Mouse (Mus musculus) induced T-regulatory cell, adult 2 months (primary cell): ENCODE measurements at regions not wholly inside any gene's neighbourhood (a gene's known extent, or its start where the extent isn't known, plus 50 kb on each side); places are given as distances from the start of the nearest gene placed in this dataset.

Source experiments
- DNase-seq: peaks from one replicate; pipeline ENCODE4 v3.0.0-alpha.2; 2012; ENCODE audit warnings: low read depth

DNA sequence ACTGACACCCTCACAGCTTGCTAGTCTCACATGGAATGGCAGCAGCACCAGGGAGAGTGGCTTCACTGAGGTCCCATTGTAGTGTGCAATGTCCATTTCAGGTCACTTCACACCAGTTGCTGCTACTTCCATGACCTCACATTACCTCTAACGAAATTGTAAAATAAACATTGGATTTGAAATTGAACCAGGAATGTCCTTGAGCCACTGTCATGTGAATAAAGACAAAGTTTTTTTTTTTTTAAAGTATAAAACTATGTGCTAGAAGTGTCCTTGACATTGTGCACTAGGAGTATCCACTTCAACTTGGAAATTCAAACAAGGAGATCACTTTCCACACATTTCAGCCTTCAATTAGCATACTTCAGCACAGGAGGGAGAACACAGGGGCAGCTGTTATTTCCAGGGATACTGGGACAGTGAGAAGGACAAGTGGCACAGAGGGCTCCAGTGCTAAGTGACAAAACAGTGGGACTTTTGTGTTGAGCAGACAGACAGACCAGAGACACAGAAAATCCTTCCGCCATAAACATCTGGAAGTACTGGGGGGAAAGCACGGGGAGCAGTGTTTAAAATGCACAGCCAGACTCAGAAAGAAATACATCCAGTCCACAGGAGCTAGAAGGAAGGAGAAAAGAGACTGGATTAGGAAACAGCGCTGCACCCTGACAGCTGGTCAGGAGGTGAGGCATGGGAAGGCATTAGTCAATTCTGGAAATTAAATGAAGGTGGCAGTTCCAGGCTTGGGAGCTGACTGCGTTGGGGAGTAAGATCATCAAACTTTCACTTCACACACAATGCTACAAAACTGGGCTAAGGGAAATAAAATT lies 49.9 kb upstream of the Prkd1 start:
- no peak for DNase-seq
